Mouse (Mus musculus) liver, postnatal 0 days (tissue): ENCODE data around the gene Prkacb.

ENCODE experiments used
- CTCF ChIP-seq: sonication (generic); IDR thresholded peaks from 2 replicates; pipeline ENCODE4 v1.5.1; 2016; ENCODE audit warnings: antibody characterized with exemption, low read depth
- EP300 ChIP-seq: IDR thresholded peaks from 2 replicates; pipeline ENCODE4 v1.6.1; 2016; ENCODE audit warnings: antibody characterized with exemption, low read depth, mild to moderate bottlenecking

- TF ChIP-seq EP300: no peak
- no peak for TF ChIP-seq CTCF
Observed at GRCm38 (mm10) chr3:146712305-146712704, 100.5 kb downstream of the Prkacb start.
